Mouse (Mus musculus) heart, postnatal 0 days (tissue): ENCODE measurements around the gene Chd6. TPM values are rescaled to one million over a fixed set of nuclear protein-coding genes. Genes with fewer than 3 reads are reported as not detected.
A peak's percentile ranks its signal among the peaks of the same experiment; 100 is the strongest.

Source experiments
- ATAC-seq: fragments of 200-750 bp; cut with Nextera tagmentation; 2 replicates; pipeline ENCODE4 v1.8.0; 2017; ENCODE audit warnings: low read depth, moderate number of reproducible peaks, moderate library complexity; ENCODE audit not compliant: insufficient read depth
- DNase-seq: peaks from one replicate; pipeline ENCODE4 v3.0.0-alpha.2; 2016; ENCODE audit warnings: low spot score
- H3K27ac ChIP-seq: fragments of 300-500 bp; sonication (generic); 2 replicates; pipeline ENCODE4 v1.5.1; 2014; ENCODE audit warnings: low read depth, mild to moderate bottlenecking
- H3K27me3 ChIP-seq: fragments of 300-500 bp; sonication (generic); 2 replicates; pipeline ENCODE4 v1.6.1; 2014; ENCODE audit warnings: low read length, mixed read lengths; ENCODE audit not compliant: control insufficient read depth, insufficient read depth
- H3K36me3 ChIP-seq: fragments of 300-500 bp; sonication (generic); replicated peaks from 2 replicates; pipeline ENCODE4 v1.6.1; 2014; ENCODE audit warnings: low read length, mixed read lengths; ENCODE audit not compliant: control insufficient read depth, insufficient read depth
- H3K4me1 ChIP-seq: fragments of 300-500 bp; sonication (generic); 2 replicates; pipeline ENCODE4 v1.6.1; 2014; ENCODE audit warnings: antibody characterized with exemption; ENCODE audit not compliant: control insufficient read depth, insufficient read depth
- H3K4me2 ChIP-seq: fragments of 300-500 bp; sonication (generic); 2 replicates; pipeline ENCODE4 v1.6.1; 2014; ENCODE audit warnings: low read depth, mild to moderate bottlenecking, low read length, moderate library complexity
- H3K4me3 ChIP-seq: fragments of 300-500 bp; sonication (generic); 2 replicates; pipeline ENCODE4 v1.5.1; 2014; ENCODE audit warnings: low read depth, low read length
- H3K9ac ChIP-seq: fragments of 300-500 bp; sonication (generic); replicated peaks from 2 replicates; pipeline ENCODE4 v1.6.1; 2014; ENCODE audit warnings: low read depth, low read length, mixed read lengths
- H3K9me3 ChIP-seq: fragments of 300-500 bp; sonication (generic); replicated peaks from 2 replicates; pipeline ENCODE4 v1.6.1; 2016; ENCODE audit warnings: low read length; ENCODE audit not compliant: control insufficient read depth
- CTCF ChIP-seq: IDR thresholded peaks from 2 replicates; pipeline ENCODE4 v1.5.1; 2016; ENCODE audit warnings: antibody characterized with exemption, control low read depth, low read depth
- EP300 ChIP-seq: IDR thresholded peaks from 2 replicates; pipeline ENCODE4 v1.6.1; 2016; ENCODE audit warnings: antibody characterized with exemption, low read depth
- WGBS: fragments of 180-500 bp; shearing (Covaris S2); extraction: QIAGEN DNeasy Blood & Tissue Kit; methylation state at CpG from one replicate; pipeline ENCODE4 v1.1.7; 2014; 5-methylcytosine and 5-hydroxymethylcytosine counted together
- polyA plus RNA-seq: library from polyadenylated mRNA; unstranded; fragments of >200 nt; fragmentation: Nextera tagmentation; extraction: Ambion mirVana; gene quantifications from 2 replicates; pipeline ENCODE4 v1.2.1, GENCODE M21; 2015
- total RNA-seq: library from RNA; depleted of rRNA; stranded (reverse); fragments of >200 nt; gene quantifications from 2 replicates; pipeline ENCODE4 v1.2.3, GENCODE M21; 2014; ENCODE audit warnings: low replicate concordance

Chd6 gene
- total and polyA plus RNA-seq, 2 experiments from 2014 or later = 14.5 to 37.7 TPM

DNA sequence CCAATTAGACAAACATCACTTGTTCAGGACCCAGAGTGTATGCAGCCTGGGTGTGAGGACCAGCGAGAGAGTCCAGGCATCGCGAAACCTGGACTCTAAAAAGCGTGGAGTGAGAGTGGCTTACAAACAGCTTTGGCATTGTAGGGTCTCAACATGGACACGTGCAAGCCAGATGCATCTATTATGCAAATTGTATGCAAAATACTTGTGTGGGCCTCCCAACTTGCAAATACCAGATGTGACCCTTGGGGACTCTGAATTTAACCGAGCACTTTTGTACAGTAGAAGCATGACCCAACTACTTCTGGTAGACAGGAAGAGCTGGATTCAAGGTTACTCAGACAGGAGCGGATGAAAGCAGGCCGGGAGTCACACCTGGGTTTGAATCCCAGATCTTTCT lies 192.2 kb downstream of the Chd6 start:
- Histone ChIP-seq H3K27ac (no peak overlapping the region), H3K9me3 (no peaks in the 10 kb centered on the region), H3K9ac (no peak overlapping the region), H3K27me3 (peaks cover 30% of the 10 kb centered on the region), H3K4me1 (peaks cover 25% of the 10 kb centered on the region; the same call in 1 of the 2 replicates), H3K36me3 (no peaks in the 10 kb centered on the region), H3K4me3 (no peak overlapping the region), H3K4me2 (no peak overlapping the region)
- no peak for DNase-seq
- no peak for ATAC-seq
- TF ChIP-seq EP300 = no peak
- no peak for TF ChIP-seq CTCF
- WGBS = 86% methylated on average over 8 of the region's 8 CpGs

DNA sequence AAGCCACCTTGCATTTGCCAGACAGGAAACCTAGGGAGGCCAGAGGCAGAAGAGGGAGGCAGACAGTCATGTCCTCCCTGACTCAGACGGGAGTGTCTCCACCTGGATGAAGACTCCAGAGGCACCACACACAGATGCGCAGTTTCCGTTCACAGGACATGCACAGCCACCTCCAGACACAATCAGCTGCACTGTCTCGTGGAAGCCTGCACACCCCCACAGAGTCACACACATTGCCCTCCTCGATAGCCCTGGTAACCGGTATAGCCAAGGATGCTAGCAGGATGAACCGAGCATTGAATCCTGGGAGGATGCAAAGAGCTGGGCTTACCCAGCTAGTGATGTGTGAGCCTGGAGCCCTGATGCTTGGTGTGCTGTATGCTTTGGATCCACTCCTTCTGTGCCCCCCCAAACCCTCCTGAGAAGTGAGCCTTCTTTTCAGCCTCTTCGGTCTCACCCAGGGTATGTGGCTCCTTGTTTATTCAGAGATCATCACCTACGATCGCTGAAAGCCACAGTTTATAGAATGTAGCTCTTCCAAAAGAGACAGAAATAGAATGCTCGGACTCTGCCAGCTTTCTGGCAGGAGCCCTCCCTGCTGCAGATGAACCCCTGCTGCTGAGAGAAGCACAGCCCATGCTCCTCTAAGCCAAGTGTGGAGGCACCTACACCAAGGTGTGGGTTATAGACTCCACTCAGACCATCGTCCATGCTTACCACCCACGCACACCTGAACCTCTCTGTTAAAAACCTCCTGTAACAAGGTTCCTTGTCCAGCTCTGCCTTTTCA lies 192.9 kb downstream of the Chd6 start:
- WGBS = 54% methylated on average over 13 of the region's 13 CpGs
- H3K4me2 ChIP-seq = no peak overlapping the region
- ATAC-seq (no peak), DNase-seq (no peak)
- TF ChIP-seq EP300 (no peak), CTCF (no peak)
- peaks cover 27% of the 10 kb centered on the region; the same call in 1 of the 2 replicates for H3K4me1 ChIP-seq
- H3K27me3 ChIP-seq = peaks cover 37% of the 10 kb centered on the region
- no peak overlapping the region for H3K27ac ChIP-seq
- H3K9me3 ChIP-seq = no peaks in the 10 kb centered on the region
- no peak overlapping the region for H3K4me3 ChIP-seq
- H3K9ac ChIP-seq = no peak overlapping the region
- no peaks in the 10 kb centered on the region for H3K36me3 ChIP-seq

DNA sequence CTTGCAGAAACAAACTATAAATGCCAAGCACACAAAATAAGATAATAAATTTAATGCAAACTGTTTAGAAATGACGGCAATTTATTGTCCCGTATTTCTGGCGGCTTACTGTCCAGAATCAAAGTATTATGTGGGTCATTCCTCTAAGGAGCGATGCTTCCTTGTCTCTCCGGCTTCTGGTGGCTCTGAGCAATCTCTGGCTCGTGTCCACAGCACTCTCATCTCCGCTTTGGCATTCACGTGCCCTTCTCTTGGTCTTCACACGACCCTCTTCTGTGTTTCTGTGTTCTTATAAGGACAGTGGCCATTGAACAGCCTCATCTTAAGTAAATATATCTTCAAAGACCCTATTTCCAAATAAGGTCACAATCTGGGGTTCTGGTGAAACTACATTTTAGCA lies 194.2 kb downstream of the Chd6 start:
- H3K4me2 ChIP-seq = no peak overlapping the region
- DNase-seq (no peak), ATAC-seq (no peak)
- peaks cover 27% of the 10 kb centered on the region; the same call in 1 of the 2 replicates for H3K4me1 ChIP-seq
- no peak overlapping the region for H3K4me3 ChIP-seq
- H3K36me3 ChIP-seq = no peaks in the 10 kb centered on the region
- no peaks in the 10 kb centered on the region for H3K9me3 ChIP-seq
- WGBS = 81% methylated on average over 9 of the region's 9 CpGs
- H3K9ac ChIP-seq = no peak overlapping the region
- TF ChIP-seq CTCF (no peak), EP300 (no peak)
- no peak overlapping the region for H3K27ac ChIP-seq
- H3K27me3 ChIP-seq = peaks cover 50% of the 10 kb centered on the region

DNA sequence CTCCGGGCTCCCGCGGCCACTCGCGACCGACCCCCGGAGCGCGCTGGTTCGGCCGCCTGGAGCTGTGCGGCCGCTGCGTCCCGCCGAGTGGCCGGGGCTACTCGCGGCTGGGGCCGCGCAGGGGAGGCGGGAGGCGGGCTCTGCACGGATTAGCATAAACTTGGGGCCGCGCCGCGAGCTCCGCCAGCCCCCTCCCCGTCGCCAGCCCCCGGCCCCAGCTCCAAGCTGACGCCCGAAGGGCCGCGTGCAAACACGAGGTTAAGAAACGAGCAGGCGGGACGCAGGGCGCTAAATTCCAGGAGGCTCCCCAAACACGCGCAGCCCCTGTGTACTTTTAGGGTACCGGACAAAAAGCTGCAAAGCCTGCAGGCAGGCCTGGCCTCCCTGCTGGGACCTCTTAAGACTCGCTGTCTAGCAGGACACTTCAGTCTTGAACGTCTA lies 196.6 kb downstream of the Chd6 start, which contains the start of gene Emilin3:
Emilin3 (minus strand) TSS at position 98 of the 441 bp plus-strand sequence.
- 4% methylated on average over 35 of the region's 46 CpGs for WGBS
- peak; percentile 38 for ATAC-seq

DNA sequence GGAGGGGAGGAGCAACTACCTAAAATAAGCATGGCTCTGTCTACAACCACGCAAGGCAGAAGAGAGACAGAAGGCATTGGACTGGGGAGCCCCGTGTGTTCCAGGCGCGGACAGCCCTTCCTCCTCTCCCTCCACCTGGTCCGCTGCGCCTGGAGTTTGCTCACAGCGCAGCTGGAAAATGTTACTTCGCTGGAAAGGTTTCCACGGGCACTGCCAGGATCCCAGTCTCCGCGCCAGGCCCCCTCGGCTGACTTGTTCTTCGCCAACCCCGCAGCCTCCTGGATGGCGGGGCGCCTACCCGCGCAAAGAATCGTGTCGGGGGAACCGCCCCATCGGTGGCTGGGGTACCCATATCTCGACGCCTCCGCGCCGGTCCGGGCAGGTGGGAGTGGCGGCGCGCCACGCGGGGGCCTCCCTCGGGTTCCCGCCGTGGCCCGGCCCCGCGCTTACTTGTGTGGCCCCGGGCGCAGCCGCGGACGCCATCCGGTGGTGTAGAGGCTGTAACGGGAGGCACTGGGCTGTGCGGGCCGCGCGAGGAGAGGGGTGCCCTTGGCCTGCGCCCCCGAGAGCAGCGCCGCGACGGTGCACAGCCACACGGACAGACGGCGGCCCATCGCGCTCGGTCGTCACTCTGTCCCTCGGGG lies 197.2 kb downstream of the Chd6 start:
- Histone ChIP-seq H3K36me3 (no peaks in the 10 kb centered on the region), H3K9ac (peak overlapping the region; percentile 38; the same call in 1 of the 2 replicates), H3K27me3 (peaks cover 68% of the 10 kb centered on the region), H3K4me3 (peak overlapping the region; percentile 50), H3K27ac (no peak overlapping the region), H3K4me2 (peak overlapping the region; percentile 84), H3K4me1 (peaks cover 22% of the 10 kb centered on the region; the same call in 1 of the 2 replicates), H3K9me3 (no peaks in the 10 kb centered on the region)
- DNase-seq = no peak
- TF ChIP-seq EP300 (no peak), CTCF (no peak)
- peak; percentile 13 for ATAC-seq
- under 1% methylated on average over 43 of the region's 64 CpGs for WGBS

More for the DNA sequence above, 196.6 kb downstream of the Chd6 start, which contains the start of gene Emilin3:
- peaks cover 22% of the 10 kb centered on the region; the same call in 1 of the 2 replicates for H3K4me1 ChIP-seq
- no peaks in the 10 kb centered on the region for H3K9me3 ChIP-seq
- no peak within 1 kb of the TSS for H3K27ac ChIP-seq
- H3K9ac ChIP-seq = peak within 1 kb of the TSS; percentile 38; the same call in 1 of the 2 replicates
- DNase-seq = no peak
- peak within 1 kb of the TSS; percentile 84 for H3K4me2 ChIP-seq
- TF ChIP-seq CTCF (no peak), EP300 (no peak)
- peak within 1 kb of the TSS; percentile 50 for H3K4me3 ChIP-seq
- H3K36me3 ChIP-seq = no peaks in the 10 kb centered on the region
- H3K27me3 ChIP-seq = peaks cover 66% of the 10 kb centered on the region
